Mouse (Mus musculus): ENCODE measurements around the gene Wbp1. TPM values are rescaled to one million over a fixed set of nuclear protein-coding genes. Genes with fewer than 3 reads are reported as not detected.

The Wbp1 gene
- total and polyA plus RNA-seq, 3 experiments, result 42.4 to 72.8 TPM; not detected in 1

- TF ChIP-seq ZNF384 (IDR thresholded peaks at IDR 0.05; ENCODE audit: low read depth, low read length) (no peak), E2F4 (IDR thresholded peaks at IDR 0.05; ENCODE audit: borderline replicate concordance, low read depth, low read length) (peak; percentile 56; the same call in 1 of the 2 replicates), BHLHE40 (IDR thresholded peaks at IDR 0.05; ENCODE audit: borderline replicate concordance, low read depth, low read length) (no peak), ELF1 (IDR thresholded peaks at IDR 0.05; ENCODE audit: low read depth, low read length) (0 out of 2 replicates have a peak, but pooled peaks have one; percentile 12), USF2 (IDR thresholded peaks at IDR 0.05; ENCODE audit: borderline replicate concordance in 1 of 2, insufficient read depth in 1 of 2, low read depth in 1 of 2, low read length in 2 of 2) (no peak)
These were observed at the start of gene Wbp1 (continued) for GRCm38 (mm10) chr6:83120930-83121862.

- TF ChIP-seq CHD2 (IDR thresholded peaks at IDR 0.05; ENCODE audit: low read length) (no peak), MEF2A (IDR thresholded peaks at IDR 0.05; ENCODE audit: extremely low read depth, insufficient replicate concordance, low read depth, low read length, poor library complexity, severe bottlenecking) (no peak), USF2 (IDR thresholded peaks at IDR 0.05; ENCODE audit: borderline replicate concordance in 1 of 2, insufficient read depth in 1 of 2, low read depth in 1 of 2, low read length in 2 of 2) (no peak), HCFC1 (IDR thresholded peaks at IDR 0.05; ENCODE audit: low read depth, low read length) (no peak), KAT2A (conservative IDR thresholded peaks at IDR 0.05; ENCODE audit: low read depth, low read length) (no peak), SIN3A (IDR thresholded peaks at IDR 0.05; ENCODE audit: low read length) (no peak), MAFK (IDR thresholded peaks at IDR 0.05; ENCODE audit: borderline replicate concordance, low read depth, low read length) (no peak), TAL1 (IDR thresholded peaks at IDR 0.05; ENCODE audit: low read length) (no peak), JUND (IDR thresholded peaks at IDR 0.05; ENCODE audit: low read depth, low read length) (no peak), ZMIZ1 (IDR thresholded peaks at IDR 0.05; ENCODE audit: low read depth, low read length) (no peak), ZNF384 (IDR thresholded peaks at IDR 0.05; ENCODE audit: low read depth, low read length) (no peak), ELF1 (IDR thresholded peaks at IDR 0.05; ENCODE audit: low read depth, low read length) (no peak)
- Histone ChIP-seq H3K4me3 (ENCODE audit: control insufficient read depth in 1 of 2, insufficient read depth in 1 of 2, low read depth in 2 of 2, low read length in 2 of 2) (no peak overlapping the region), H3K4me1 (ENCODE audit: control insufficient read depth in 1 of 2, insufficient read depth in 2 of 2, low read length in 2 of 2) (peaks cover 4 to 8% of the 10 kb centered on the region in 2 experiments; a peak in 3 of 4 replicates)
These were observed 49.7 kb upstream of the Wbp1 start for GRCm38 (mm10) chr6:83171063-83171462.

GRCm38 (mm10) chr6:83169872-83170271 lies 48.5 kb upstream of the Wbp1 start:
- Histone ChIP-seq H3K4me3 (ENCODE audit: control insufficient read depth in 1 of 2, insufficient read depth in 1 of 2, low read depth in 2 of 2, low read length in 2 of 2) (no peak overlapping the region), H3K9ac (ENCODE audit: control insufficient read depth, low read depth, low read length, poor library complexity, severe bottlenecking) (no peak overlapping the region), H3K79me2 (ENCODE audit: control insufficient read depth, insufficient read depth, low read length, poor library complexity) (peaks cover 8% of the 10 kb centered on the region), H3K4me1 (ENCODE audit: control insufficient read depth in 1 of 2, insufficient read depth in 2 of 2, low read length in 2 of 2) (peaks cover 4 to 6% of the 10 kb centered on the region in 2 experiments; a peak in 2 of 4 replicates), H3K27me3 (ENCODE audit: control insufficient read depth in 1 of 2, insufficient read depth in 2 of 2, low read length in 2 of 2) (no peaks in the 10 kb centered on the region), H3K27ac (ENCODE audit: control insufficient read depth, low read depth, low read length) (no peak overlapping the region), H3K36me3 (ENCODE audit: control insufficient read depth in 1 of 2, insufficient read depth in 2 of 2, low read length in 2 of 2) (peaks cover 0 to 7% of the 10 kb centered on the region in 2 experiments; a peak in 2 of 4 replicates), H3K9me3 (replicated peaks; ENCODE audit: insufficient read depth, low read length) (no peaks in the 10 kb centered on the region)
- no peak for DNase-seq (ENCODE audit: low read depth, low spot score)
- TF ChIP-seq NRF1 (IDR thresholded peaks at IDR 0.05; ENCODE audit: insufficient read depth, low read depth, low read length, poor library complexity, severe bottlenecking) (no peak), MAX (IDR thresholded peaks at IDR 0.05; ENCODE audit: low read length) (no peak), USF1 (IDR thresholded peaks at IDR 0.05; ENCODE audit: low read depth, low read length) (no peak), ZKSCAN1 (IDR thresholded peaks at IDR 0.05; ENCODE audit: low read depth, low read length) (no peak), GABPA (IDR thresholded peaks at IDR 0.05; ENCODE audit: low read depth, low read length) (no peak), NELFE (IDR thresholded peaks at IDR 0.05; ENCODE audit: low read depth, low read length) (no peak), POLR2A (IDR thresholded peaks at IDR 0.05; ENCODE audit: control insufficient read depth in 1 of 2, insufficient read depth in 1 of 2, low read depth in 1 of 2, low read length in 2 of 2, poor library complexity in 1 of 2) (no peak), JUND (IDR thresholded peaks at IDR 0.05; ENCODE audit: low read depth, low read length) (no peak), TBP (IDR thresholded peaks at IDR 0.05; ENCODE audit: low read depth, low read length) (no peak), ZNF384 (IDR thresholded peaks at IDR 0.05; ENCODE audit: low read depth, low read length) (no peak), MYC (IDR thresholded peaks at IDR 0.05; ENCODE audit: low read depth, low read length) (no peak), CTCF (IDR thresholded peaks at IDR 0.05 in 2 of 3, conservative IDR thresholded peaks at IDR 0.05 in 1 of 3; ENCODE audit: control insufficient read depth in 1 of 3, insufficient read depth in 1 of 3, low read depth in 2 of 3, low read length in 3 of 3, poor library complexity in 1 of 3, severe bottlenecking in 1 of 3) (no peak), MEF2A (IDR thresholded peaks at IDR 0.05; ENCODE audit: extremely low read depth, insufficient replicate concordance, low read depth, low read length, poor library complexity, severe bottlenecking) (no peak), ZC3H11A (IDR thresholded peaks at IDR 0.05; ENCODE audit: low read depth, low read length) (no peak), GATA1 (IDR thresholded peaks at IDR 0.05; ENCODE audit: low read depth, low read length) (no peak)

More at GRCm38 (mm10) chr6:83171063-83171462, 49.7 kb upstream of the Wbp1 start:
- Histone ChIP-seq H3K9ac (ENCODE audit: control insufficient read depth, low read depth, low read length, poor library complexity, severe bottlenecking) (no peak overlapping the region), H3K27me3 (ENCODE audit: control insufficient read depth in 1 of 2, insufficient read depth in 2 of 2, low read length in 2 of 2) (no peaks in the 10 kb centered on the region), H3K27ac (ENCODE audit: control insufficient read depth, low read depth, low read length) (no peak overlapping the region), H3K9me3 (replicated peaks; ENCODE audit: insufficient read depth, low read length) (no peaks in the 10 kb centered on the region), H3K79me2 (ENCODE audit: control insufficient read depth, insufficient read depth, low read length, poor library complexity) (peaks cover 3% of the 10 kb centered on the region), H3K36me3 (ENCODE audit: control insufficient read depth in 1 of 2, insufficient read depth in 2 of 2, low read length in 2 of 2) (peaks cover 0 to 7% of the 10 kb centered on the region in 2 experiments; a peak in 2 of 4 replicates)
- DNase-seq (ENCODE audit: low read depth, low spot score), result no peak

All from MEL (cell line).